20 mouse cellular contexts compared by ENCODE assay signal in genomic region chr4:57060319-57060831, GRCm38 (mm10).
A peak's percentile ranks its signal among the peaks of the same experiment; 100 is the strongest.
DNase-seq lines count a peak whose midpoint lies in the region; ATAC-seq and TF ChIP-seq lines count a peak whose summit lies in the region.
"Had no signal": no experiment of that assay in that cellular context is flagged by ENCODE, and none has a peak within 500 bp of the region (broad histone marks: within the 10 kb centered on the region; RNA-seq: fewer than 3 reads in every experiment).

No protein-coding gene starts in this region.

- H3K4me3 ChIP-seq in cerebellum, adult 2 months (replicated peaks; ENCODE audit: insufficient read depth, low read depth, low read length) = no peak overlapping the region
- no peak overlapping the region for H3K4me3 ChIP-seq in hindbrain, postnatal 0 days (ENCODE audit: low read length)
- no peak overlapping the region for H3K4me3 ChIP-seq in hindbrain, embryonic 16.5 days (ENCODE audit: low read length)
- H3K4me3 ChIP-seq in midbrain, embryonic 10.5 days = no peak overlapping the region
- H3K4me3 ChIP-seq: embryonic facial prominence, embryonic 15.5 days; erythroblast, embryonic 14.5 days; gastrocnemius, adult 2 months; heart, embryonic 12.5 days; hindbrain, embryonic 10.5 days had no signal

- TF ChIP-seq CTCF in cerebellum, adult 2 months (IDR thresholded peaks at IDR 0.05; ENCODE audit: borderline replicate concordance, insufficient read depth, low read depth, low read length) = peak; percentile 46; the same call in 1 of the 2 replicates
- 0 out of 2 replicates have a peak, but pooled peaks have one; percentile 16 for TF ChIP-seq CTCF in hindbrain, postnatal 0 days (IDR thresholded peaks at IDR 0.05; ENCODE audit: low read depth)

- H3K9me3 ChIP-seq in hindbrain, postnatal 0 days (ENCODE audit: low read length) = no peaks in the 10 kb centered on the region
- H3K9me3 ChIP-seq in hindbrain, embryonic 16.5 days (ENCODE audit: control insufficient read depth, low read length) = no peaks in the 10 kb centered on the region
- no peaks in the 10 kb centered on the region for H3K9me3 ChIP-seq in midbrain, embryonic 10.5 days (replicated peaks)
- H3K9me3 ChIP-seq: embryonic facial prominence, embryonic 15.5 days; heart, embryonic 12.5 days; hindbrain, embryonic 10.5 days had no signal

- peaks cover 16% of the 10 kb centered on the region for H3K4me1 ChIP-seq in cerebellum, adult 2 months (ENCODE audit: control insufficient read depth, insufficient read depth, low read length)
- no peaks in the 10 kb centered on the region for H3K4me1 ChIP-seq in hindbrain, postnatal 0 days (ENCODE audit: insufficient read depth, low read length)
- peaks cover 6% of the 10 kb centered on the region; the same call in 1 of the 2 replicates for H3K4me1 ChIP-seq in hindbrain, embryonic 16.5 days (ENCODE audit: control insufficient read depth, insufficient read depth, low read depth, low read length)
- H3K4me1 ChIP-seq in midbrain, embryonic 10.5 days = peaks cover 31% of the 10 kb centered on the region

- H3K27ac ChIP-seq in cerebellum, adult 2 months (ENCODE audit: insufficient read depth, low read length) = no peak overlapping the region
- no peak overlapping the region for H3K27ac ChIP-seq in hindbrain, postnatal 0 days
- no peak overlapping the region for H3K27ac ChIP-seq in hindbrain, embryonic 16.5 days (ENCODE audit: low read depth, low read length)
- H3K27ac ChIP-seq in midbrain, embryonic 10.5 days (replicated peaks) = no peak overlapping the region
- H3K27ac ChIP-seq: embryonic facial prominence, embryonic 15.5 days; gastrocnemius, adult 2 months; hindbrain, embryonic 10.5 days; hindbrain, embryonic 14.5 days had no signal

- H3K4me2 ChIP-seq in hindbrain, postnatal 0 days (ENCODE audit: low read depth, low read length) = no peak overlapping the region
- no peak overlapping the region for H3K4me2 ChIP-seq in hindbrain, embryonic 16.5 days (ENCODE audit: low read length)
- H3K4me2 ChIP-seq: embryonic facial prominence, embryonic 15.5 days; heart, embryonic 12.5 days; hindbrain, embryonic 14.5 days had no signal

- no peak for ATAC-seq in hindbrain, postnatal 0 days
- ATAC-seq in hindbrain, embryonic 16.5 days = no peak
- ATAC-seq: activated CD4-positive, CD25-positive, alpha-beta regulatory T cell, adult 4 months; inflammation-experienced regulatory T-cells, adult 6 months; Patski had no signal

- no peak overlapping the region for H3K9ac ChIP-seq in hindbrain, postnatal 0 days (replicated peaks; ENCODE audit: low read length)
- no peak overlapping the region for H3K9ac ChIP-seq in hindbrain, embryonic 16.5 days (ENCODE audit: low read depth, low read length)
- H3K9ac ChIP-seq: embryonic facial prominence, embryonic 15.5 days; heart, embryonic 12.5 days; hindbrain, embryonic 14.5 days had no signal

- no peak for TF ChIP-seq POLR2A in cerebellum, adult 2 months (IDR thresholded peaks at IDR 0.05; ENCODE audit: borderline replicate concordance, insufficient read depth, low read length)

- no peaks in the 10 kb centered on the region for H3K36me3 ChIP-seq in hindbrain, postnatal 0 days (ENCODE audit: insufficient read depth, low read length)
- peaks cover 3% of the 10 kb centered on the region; the same call in 1 of the 2 replicates for H3K36me3 ChIP-seq in hindbrain, embryonic 16.5 days (ENCODE audit: control insufficient read depth, insufficient read depth, low read length)
- no peaks in the 10 kb centered on the region for H3K36me3 ChIP-seq in midbrain, embryonic 10.5 days
- H3K36me3 ChIP-seq: embryonic facial prominence, embryonic 15.5 days; heart, embryonic 12.5 days; hindbrain, embryonic 10.5 days had no signal

- H3K27me3 ChIP-seq in cerebellum, adult 2 months (ENCODE audit: control insufficient read depth, insufficient read depth, low read length) = no peaks in the 10 kb centered on the region
- no peaks in the 10 kb centered on the region for H3K27me3 ChIP-seq in hindbrain, postnatal 0 days (ENCODE audit: insufficient read depth, low read length)
- no peaks in the 10 kb centered on the region for H3K27me3 ChIP-seq in hindbrain, embryonic 16.5 days (replicated peaks; ENCODE audit: control insufficient read depth, insufficient read depth, low read length)
- no peaks in the 10 kb centered on the region for H3K27me3 ChIP-seq in midbrain, embryonic 10.5 days (ENCODE audit: low read depth, poor library complexity, severe bottlenecking)
- H3K27me3 ChIP-seq: embryonic facial prominence, embryonic 15.5 days; heart, embryonic 12.5 days had no signal

- 51% methylated on average over 15 of the region's 15 CpGs for WGBS in cerebellum, adult 2 months
- WGBS in hindbrain, postnatal 0 days = 79% methylated on average over 15 of the region's 15 CpGs
- 81% methylated on average over 15 of the region's 15 CpGs for WGBS in hindbrain, embryonic 16.5 days
- WGBS in midbrain, embryonic 10.5 days = 83% methylated on average over 15 of the region's 15 CpGs

- DNase-seq in cerebellum, adult 2 months = peak in 1 of 2 experiments; percentile 42
- DNase-seq in cerebellum, postnatal 4 days (ENCODE audit: low spot score in 2 of 2) = no peak
- DNase-seq in hindbrain, postnatal 0 days (ENCODE audit: low spot score) = no peak
- peak; percentile 34 for DNase-seq in right cerebral cortex, adult 18-20 months
- no peak for DNase-seq in right cerebral cortex, adult 2 months (ENCODE audit: low spot score in 2 of 2)
- DNase-seq in midbrain, embryonic 10.5 days (ENCODE audit: low spot score) = no peak
- DNase-seq: adrenal gland, postnatal 14 days; cerebellum, adult 9-11 months; embryo, embryonic 11 days; gastrocnemius, adult 2 months; gastrocnemius, postnatal 25 days had no signal
